Mouse (Mus musculus) megakaryocyte, adult 5-6 weeks (primary cell): ENCODE data around the gene Rbp2. TPM values are rescaled to one million over a fixed set of nuclear protein-coding genes. Genes with fewer than 3 reads are reported as not detected.

Experiments
- ATAC-seq: 2 replicates; pipeline ENCODE4 v1.8.0; 2016; ENCODE audit warnings: mild to moderate bottlenecking, inconsistent platforms; ENCODE audit not compliant: poor library complexity, severe bottlenecking
- total RNA-seq, 2 experiments: library from RNA; stranded (forward) in 1 of 2; stranded (reverse) in 1 of 2; fragments of 153-499, 151-499 nt in 1 of 2; fragments of 221-1000, 200-1000 nt in 1 of 2; gene quantifications; 2 replicates each; pipeline versions ENCODE4 v1.2.3 to v1.2.4; 2015 to 2017

The Rbp2 gene
- total RNA-seq (2015), result not detected in 2 replicates
- total RNA-seq (2017), result not detected in 2 replicates

DNA sequence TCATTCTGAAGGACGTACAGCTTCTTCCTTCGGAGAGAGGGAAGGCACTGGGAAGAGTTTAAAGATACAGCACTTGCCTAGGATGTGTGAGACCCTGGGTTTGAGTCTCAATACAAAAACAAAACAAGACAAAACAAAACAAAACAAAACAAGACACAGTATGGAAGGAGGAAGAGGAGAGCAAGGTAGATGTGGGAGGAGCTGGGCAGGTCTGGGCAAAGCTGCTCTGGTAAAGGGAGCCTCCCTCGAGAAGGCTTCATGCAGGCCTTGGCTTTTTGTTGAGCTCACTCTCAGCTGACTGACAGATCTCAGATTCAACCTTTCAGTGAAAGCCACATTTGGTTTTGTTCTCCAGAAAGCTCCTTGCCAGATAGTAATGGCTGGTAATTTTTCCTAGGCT, at the start of gene Rbp2:
TSS of gene Rbp2 (plus strand) at position 301 of the 400 bp plus-strand sequence.
- no peak for ATAC-seq

DNA sequence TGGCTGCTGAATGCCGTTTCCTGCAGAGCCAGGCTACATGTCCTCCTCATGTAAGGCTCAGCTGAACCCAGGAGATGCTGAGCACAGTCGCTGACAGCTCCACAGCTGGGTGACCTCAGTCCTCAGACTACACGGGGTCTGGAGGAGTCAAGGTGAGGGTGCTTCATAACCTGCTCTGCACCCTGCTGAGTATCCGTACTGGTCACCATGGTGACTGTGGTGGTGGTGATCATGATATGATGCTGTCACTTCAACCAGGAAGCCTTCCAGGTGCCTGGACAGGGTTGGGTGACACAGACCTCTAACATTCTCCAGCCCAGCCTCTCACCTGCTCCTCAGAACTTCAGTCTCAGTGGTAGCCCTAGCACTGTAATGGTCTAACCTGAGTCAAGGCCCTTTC, 48.1 kb upstream of the Rbp2 start:
- no peak for ATAC-seq

DNA sequence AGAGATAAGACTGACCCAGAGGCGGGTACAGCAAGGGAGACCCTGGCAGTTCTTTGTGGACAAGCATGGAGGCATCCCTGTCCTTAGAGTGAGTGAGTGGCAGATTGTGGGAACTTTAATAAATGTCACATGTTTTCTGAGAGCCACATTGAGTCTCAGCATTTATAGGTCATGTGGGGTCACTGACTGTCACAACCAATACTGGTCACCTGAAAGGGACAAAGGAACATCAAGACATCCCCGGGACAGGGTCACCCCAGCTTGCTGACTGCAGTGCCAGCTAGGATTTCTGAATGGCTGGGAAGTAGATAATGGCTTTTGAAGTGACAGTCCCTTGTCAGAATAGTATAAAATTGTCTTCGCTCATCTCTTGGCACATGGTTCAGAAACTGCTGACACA, 46.8 kb upstream of the Rbp2 start:
- ATAC-seq, result no peak

DNA sequence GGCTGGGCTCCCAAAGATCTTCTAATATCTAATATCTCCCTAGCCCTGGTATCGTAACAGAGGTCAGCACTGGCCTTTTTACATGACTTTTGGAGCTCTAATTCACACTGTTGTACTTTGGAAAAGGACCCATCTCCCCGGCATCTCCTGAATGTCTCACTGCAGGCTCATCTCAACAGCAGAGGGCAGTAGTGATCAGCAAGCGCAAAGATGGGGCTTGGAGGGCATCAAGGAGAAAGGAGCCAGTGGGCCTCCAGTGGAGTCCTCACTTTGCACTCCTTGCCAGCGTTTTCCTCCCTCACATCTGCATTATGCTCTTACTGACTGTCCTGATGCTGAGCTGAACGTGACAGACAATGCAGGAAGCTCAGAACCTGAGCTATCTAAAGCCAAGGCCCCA, 43.3 kb upstream of the Rbp2 start:
- ATAC-seq, result no peak

DNA sequence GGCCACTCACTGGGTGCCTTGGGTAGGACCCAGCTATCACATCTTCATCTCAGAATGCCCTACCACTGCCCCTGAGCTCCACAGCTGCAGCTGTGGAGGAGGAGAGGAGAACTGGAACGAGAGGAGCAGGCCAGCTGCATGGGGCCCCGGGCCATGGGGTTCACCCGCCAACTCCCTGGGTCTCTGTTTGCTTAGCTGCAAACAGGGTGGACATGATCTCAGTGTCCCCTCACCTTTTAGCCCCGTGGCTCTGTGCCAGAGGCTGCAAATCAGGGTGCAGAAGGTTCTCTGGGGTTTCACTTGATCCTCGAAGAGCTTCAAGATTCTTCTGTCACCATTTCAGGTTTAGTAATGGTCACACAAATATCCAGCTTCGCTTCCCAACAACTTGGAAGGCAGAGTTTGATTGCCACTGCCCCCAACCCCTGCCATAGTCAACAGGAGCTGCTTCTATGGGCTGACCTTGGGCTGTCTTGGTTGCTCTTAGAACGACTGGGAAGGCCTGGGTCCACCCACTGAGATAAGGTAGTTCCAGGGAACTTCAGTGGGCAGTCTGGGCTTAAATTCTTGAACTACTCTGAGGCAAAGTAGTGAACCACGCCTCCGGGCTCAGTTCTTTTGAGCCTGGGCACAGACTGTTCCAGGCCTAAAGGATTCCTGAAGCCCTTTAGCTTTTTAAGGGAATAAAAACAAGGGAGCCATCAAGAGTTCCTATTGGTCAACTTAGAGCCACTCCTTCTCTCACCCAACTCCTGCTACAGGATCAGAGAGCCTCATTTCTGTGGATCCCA, 40.4 kb upstream of the Rbp2 start:
- no peak for ATAC-seq

DNA sequence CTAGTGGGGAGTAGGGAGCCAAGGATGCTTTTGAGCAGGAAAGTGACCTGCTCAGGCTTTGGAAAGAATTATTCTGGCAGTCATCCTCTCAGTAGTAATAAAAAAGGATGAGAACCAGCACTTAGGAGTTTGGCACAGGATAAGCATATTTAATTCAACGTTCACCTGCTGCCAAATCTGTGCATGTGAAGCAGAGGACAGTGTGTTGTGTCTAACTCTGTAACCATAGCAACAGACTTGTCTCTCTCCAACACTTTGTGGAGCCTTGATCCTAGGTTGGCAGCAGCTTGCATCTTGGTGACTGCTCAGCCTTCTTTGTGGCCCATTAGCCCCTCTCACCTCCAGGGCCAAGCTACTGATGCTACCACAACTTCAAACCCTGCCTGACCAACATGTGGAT, 34.9 kb upstream of the Rbp2 start:
- no peak for ATAC-seq

DNA sequence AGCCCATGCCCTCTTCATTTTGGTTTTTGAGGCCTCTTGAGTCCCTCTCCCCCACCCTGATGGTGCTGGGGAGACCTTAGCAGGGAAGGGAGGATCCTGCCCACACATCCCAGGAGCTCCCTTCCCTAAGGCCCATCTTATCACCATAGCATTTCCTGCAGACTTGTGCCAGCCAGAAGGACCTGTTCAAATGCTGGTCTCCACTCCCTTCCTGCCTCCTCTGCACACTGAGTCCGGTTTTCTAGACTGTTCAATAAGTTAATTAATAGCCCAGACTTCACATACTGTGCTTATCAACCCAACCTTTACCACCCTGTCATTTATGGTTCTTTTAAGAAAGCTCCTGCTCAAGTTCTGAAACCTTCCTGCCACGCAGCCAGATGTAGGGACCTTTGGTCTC, 19.2 kb upstream of the Rbp2 start:
- no peak for ATAC-seq

DNA sequence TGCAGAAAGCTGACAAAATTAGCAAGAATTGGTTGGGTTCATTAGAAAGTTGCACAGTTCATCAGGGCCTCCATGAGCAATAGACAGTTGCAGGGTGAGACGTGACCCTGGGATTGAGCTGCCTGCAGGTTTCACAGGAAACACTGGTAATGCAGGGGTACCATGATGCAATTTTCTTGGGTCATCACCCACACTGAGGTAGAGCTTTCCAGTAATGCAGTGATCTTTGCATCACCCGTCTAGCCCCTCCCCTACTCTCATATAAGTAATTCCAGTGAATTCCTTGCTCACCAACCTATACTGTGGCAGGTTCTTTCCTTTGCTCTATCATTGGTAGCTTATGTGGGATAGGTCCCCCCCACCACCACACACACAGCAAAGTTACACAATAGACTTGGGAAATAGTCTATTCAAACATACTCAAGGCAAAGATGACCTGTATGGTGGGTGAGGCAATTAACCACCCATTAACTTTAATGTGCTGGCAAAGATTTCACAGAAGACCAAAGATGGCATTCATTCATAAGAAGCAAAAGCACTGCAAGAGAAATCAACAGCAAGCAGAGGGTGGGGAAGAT, 5.7 kb upstream of the Rbp2 start:
- no peak for ATAC-seq

DNA sequence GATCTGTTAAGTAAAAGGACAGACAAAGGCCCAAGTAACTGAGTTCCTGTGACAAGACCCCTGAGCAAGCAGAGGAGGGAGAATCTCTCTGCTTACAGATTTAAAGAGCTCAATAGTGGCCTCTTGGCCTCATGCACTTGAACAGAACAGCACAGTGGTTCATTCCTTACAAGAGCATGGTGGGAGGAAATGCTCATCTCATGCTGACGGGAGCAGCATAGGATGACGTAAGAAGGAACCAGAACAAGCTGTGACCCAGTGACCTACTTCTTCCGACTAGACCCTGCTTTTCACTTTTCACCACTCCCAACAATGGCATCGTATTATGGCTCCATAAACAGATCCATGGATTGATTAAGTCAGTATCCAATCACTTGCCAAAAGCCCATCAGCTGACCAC, 3.7 kb upstream of the Rbp2 start:
- no peak for ATAC-seq

DNA sequence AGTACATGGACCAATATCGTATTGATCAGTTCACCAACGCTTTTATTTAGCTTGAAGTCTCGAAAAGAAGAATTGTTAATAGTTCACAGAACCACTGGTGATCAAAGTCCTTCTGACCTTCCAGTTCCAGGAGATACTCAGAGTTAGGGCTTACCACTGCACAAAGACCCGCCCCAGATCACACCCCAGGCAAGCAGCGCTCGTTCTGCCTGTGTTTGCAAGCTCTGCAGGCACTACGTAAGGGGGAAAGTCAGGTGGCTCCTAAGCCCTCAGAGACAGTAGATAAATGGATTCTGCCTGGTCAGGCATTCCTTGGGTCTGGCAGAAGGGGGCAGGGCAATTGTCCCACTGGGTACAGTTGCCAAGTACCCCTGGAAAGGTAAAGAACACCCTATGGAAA, 895 bp upstream of the Rbp2 start:
- no peak for ATAC-seq

DNA sequence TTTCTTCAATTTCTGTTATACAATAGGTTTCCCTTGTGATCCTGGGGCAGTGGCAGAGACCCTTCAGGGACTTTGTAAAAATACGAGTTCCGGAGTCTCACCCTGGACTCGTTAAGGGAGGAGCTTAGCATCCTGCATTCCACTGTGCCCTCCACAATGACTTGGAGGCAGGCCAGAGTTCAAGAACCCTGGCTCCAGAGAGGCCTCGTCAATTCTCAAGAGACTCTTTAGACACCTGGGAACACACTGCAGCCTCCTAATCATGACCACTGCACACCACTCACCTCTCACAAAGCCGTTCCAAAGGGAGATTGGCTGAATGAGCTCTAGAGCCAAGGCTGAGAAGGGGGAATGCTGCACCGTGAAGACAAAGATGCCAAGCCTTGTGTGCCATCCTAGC, 1.4 kb downstream of the Rbp2 start:
- ATAC-seq, result no peak

DNA sequence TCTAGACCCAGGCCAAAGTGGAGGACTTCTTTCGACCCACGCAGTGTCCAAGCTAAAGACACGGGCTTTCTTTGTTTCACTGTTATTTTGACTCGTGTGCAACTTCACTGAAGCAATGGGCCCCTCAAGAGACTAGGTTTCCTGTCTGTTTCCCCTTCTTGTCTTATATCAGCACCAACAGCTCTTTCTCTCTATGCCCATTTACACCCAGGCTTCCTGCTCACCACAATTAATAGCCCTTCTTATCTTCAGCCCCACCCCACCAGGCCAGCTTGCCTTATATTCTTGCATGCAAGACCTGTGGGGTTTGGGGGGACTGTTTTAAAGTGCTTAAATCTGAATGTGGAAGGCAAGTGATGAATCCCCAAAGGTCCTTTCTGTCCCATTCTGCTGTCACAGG, 3.6 kb downstream of the Rbp2 start:
- ATAC-seq, result no peak

DNA sequence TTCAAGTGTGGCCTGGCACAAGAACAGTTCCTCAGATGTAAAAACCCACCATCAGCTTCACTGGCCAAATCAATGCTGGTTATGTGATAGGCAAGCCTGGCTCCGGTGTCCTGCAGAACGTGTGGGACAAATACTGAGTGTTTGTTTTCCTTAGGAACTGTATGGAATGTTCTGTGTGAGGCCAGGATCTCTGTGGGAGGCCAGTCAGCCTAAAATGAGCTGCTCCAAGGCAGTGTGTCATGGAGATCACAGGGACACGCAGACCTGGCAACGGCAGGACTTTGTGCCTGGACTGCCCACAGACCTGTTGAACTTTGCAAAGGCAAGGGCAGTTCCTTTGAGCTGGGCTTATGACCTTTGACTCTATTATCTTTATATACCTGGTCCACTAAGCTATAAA, 4.2 kb downstream of the Rbp2 start:
- ATAC-seq, result no peak

DNA sequence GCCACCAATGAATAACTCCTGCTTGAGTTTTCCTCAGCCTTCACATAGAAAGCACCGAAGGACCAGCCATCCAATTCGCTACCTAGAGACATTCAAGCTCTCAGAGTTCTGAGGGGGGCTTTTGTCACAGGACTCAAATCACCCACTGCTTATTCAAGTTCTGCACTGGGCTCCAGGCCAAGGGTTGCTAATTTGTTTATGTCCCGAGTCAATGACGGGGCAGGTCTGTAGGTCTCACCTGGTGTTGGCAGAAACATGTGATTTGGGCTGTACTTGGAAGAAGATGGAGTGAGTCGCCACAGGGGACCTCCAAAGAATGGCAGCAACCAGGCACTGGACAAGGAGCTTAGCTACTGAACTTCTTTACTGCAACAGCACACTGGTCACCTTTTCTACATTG, 5.2 kb downstream of the Rbp2 start:
- no peak for ATAC-seq

DNA sequence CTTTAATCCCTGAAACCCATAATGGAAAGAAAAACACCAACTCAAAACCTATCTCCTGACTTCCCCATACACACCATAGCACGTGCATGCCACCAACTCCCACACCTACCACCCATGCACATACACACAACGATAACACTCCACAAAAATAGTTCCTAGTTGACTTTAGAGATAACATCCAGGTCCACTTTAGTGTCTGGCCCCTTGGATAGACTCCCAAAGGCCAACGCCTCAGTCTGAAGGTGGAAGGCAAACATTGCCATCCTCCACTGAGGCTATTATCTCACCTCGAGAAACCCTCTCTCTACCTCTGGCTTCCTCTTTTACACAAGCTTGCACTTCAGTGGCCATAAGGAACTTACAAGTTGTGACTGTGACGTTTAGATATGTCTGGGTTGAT, 6.3 kb downstream of the Rbp2 start:
- peak; percentile 27; the same call in 1 of the 2 replicates for ATAC-seq

DNA sequence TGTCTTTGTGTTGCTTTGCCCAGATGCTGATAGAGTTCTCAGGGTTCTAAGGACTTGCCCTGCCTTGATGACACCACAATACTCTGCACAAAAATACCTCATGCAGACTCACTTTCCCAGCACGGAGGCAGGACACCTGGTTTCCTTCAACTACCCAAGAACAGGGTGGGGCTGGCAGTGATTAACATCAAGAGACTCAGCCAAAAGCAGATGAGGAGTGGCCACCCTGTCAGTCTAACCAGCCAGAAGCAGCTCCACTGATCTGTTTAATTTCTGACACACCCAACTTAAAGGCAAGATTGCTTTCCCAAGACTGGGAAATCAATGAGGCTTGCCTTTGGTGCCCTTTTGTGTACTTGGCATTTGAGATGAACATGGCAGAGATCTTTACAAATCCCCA, 6.9 kb downstream of the Rbp2 start:
- no peak for ATAC-seq

DNA sequence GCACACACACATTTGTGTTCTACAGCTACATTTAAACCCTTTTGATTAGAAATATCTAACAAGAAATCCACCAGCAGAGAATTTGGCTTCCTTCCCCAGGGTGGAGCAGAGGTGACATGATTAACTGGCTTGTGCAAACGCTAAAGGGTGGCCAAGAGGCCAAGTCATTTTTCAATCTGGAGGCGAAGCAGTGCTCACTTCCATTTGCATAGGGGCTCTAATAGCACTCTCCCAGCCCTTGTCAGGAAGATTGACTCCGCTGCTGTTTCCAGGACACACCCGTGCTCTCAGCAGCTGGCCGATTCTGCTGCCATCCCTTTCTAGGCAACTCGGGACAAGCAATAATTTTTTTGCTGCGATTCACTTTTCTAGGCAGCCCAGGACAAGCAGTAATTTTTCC, 11.2 kb downstream of the Rbp2 start:
- ATAC-seq, result no peak

DNA sequence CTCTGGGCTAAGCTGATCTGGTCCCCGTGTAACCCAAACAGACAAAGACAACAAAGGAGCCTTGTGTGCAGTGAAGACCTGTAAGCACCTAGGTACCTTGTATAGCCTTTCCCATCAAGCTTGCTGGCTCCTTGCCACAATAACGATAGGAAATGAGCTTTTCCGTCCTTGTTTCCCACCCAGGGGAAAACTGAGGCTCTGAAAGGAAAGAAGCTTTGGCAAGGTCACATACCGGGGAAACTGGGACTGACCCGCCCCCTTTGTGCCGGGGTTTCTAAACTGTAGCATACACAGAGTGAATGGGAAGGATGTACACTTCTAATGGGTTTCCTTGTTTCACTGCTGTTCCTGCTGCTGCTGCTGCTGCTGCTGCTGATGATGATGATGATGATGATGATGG, 12.1 kb downstream of the Rbp2 start:
- no peak for ATAC-seq

DNA sequence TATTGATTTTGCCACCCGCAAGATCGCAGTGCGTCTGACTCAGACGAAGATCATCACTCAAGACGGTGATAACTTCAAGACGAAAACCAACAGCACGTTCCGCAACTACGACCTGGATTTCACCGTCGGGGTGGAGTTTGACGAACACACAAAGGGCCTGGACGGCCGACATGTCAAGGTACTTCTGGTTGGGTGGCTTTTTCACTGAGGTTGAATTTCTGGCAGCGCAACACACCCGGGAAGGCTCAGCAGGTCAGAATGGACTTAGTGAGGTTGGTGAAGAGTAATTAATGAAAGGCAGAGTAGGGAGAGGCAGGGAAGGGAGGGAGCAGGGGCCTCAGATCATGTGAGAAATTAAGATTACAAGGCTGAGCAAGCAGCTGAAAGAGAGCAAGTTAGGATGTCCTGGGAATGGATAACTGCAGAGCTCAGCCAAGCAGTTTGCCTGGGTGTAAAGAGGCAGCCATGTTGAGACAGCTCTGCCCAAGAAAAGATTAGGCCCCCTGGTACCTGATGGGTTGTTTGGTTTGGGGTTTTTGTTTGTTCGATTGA, 12.9 kb downstream of the Rbp2 start:
- ATAC-seq, result no peak

DNA sequence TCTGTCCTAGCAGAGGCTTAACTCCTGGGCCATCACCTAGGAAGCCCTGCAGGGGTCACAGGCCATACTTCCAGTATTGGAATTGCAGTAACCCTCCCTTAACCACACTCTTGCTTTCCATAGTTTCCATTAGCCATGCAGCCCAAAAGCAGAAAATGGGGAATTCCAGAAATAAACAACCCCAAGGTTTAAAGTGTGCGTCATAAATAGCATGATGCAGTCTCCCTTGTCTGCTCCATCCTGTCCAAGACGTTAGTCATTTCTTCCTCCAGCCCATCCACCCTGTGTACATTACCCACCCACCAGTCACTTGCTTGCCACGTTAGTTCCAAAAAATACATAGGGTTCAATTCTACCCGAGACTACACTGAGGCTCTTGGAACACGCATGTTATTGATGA, 13.7 kb downstream of the Rbp2 start:
- ATAC-seq, result no peak

DNA sequence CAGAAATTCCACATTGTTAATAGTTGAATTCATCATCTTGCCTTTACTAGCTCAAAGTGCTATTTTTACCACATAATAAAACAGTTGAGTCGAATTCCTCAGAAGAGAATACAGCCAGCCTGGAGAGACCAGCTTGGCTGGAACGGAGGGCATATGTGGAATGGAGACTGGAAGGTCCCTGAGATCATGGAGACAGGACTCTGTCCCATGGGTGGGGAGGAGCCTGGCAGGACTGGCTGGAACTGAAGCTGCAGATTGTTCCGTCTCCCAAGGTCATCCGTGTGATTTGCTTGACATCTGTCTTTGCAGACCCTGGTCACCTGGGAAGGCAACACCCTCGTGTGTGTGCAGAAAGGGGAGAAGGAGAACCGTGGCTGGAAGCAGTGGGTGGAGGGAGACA, 21.6 kb downstream of the Rbp2 start:
- no peak for ATAC-seq

DNA sequence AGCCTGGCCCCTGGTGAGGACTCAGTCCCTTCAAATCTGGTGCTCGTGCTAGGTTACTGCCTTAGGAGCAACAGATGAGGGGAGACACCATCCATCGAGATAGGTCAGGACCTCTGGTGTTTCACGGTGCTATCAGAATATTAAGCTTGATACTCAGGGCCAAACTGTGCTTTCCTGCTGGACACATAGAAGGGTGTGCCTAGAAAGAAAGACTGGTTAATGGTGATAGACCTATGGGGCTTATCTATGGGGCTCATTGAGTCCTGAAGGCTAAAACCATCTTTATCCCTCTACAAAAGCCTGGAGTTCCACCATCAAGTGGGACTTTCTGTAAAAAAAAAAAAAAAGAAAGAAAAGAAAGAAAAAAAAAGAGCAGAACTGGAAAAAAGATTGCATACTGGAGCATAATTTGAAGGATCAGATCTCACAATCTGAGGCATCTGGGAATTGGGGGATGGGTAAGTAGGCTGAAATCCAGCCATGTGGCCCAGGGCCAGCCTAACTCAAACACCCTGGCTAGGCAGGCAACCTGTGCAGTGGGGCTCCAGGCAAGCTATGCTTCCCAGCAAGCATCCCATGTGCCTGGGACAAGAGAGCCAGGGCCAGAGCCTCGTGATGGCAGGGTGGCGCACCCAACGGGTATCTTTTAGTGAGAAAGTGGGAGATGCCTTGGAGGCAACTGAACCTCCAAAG, 24.6 kb downstream of the Rbp2 start:
- ATAC-seq, result no peak
